Mouse (Mus musculus) stomach, embryonic 16.5 days (tissue): ENCODE data around the gene Rab1a. TPM values are rescaled to one million over a fixed set of nuclear protein-coding genes. Genes with fewer than 3 reads are reported as not detected.

Experiments
- ATAC-seq: fragments of 200-750 bp; cut with Nextera tagmentation; 2 replicates; pipeline ENCODE4 v1.8.0; 2017; ENCODE audit warnings: moderate number of reproducible peaks, moderate TSS enrichment; ENCODE audit not compliant: insufficient read depth, low FRiP score
- H3K27ac ChIP-seq: fragments of 300-500 bp; sonication (generic); 2 replicates; pipeline ENCODE4 v1.5.1; 2014; ENCODE audit warnings: low read length
- H3K27me3 ChIP-seq: fragments of 300-500 bp; sonication (generic); 2 replicates; pipeline ENCODE4 v1.6.1; 2014; ENCODE audit warnings: low read length, control low read depth, mixed read lengths; ENCODE audit not compliant: control insufficient read depth, insufficient read depth
- H3K36me3 ChIP-seq: fragments of 300-500 bp; sonication (generic); 2 replicates; pipeline ENCODE4 v1.6.1; 2014; ENCODE audit warnings: low read length; ENCODE audit not compliant: control insufficient read depth, insufficient read depth
- H3K4me1 ChIP-seq: fragments of 300-500 bp; sonication (generic); 2 replicates; pipeline ENCODE4 v1.6.1; 2014; ENCODE audit warnings: low read length, control low read depth, mixed read lengths; ENCODE audit not compliant: control insufficient read depth, insufficient read depth
- H3K4me2 ChIP-seq: fragments of 300-500 bp; sonication (generic); 2 replicates; pipeline ENCODE4 v1.6.1; 2014; ENCODE audit warnings: low read depth, low read length, mixed read lengths
- H3K4me3 ChIP-seq: fragments of 300-500 bp; sonication (generic); replicated peaks from 2 replicates; pipeline ENCODE4 v1.5.1; 2014; ENCODE audit warnings: mild to moderate bottlenecking, low read length
- H3K9ac ChIP-seq: fragments of 300-500 bp; sonication (generic); 2 replicates; pipeline ENCODE4 v1.6.1; 2014; ENCODE audit warnings: low read length
- H3K9me3 ChIP-seq: fragments of 300-500 bp; sonication (generic); replicated peaks from 2 replicates; pipeline ENCODE4 v1.6.1; 2016; ENCODE audit warnings: low read length, control low read depth; ENCODE audit not compliant: control insufficient read depth
- WGBS: fragments of 180-500 bp; shearing (Covaris S2); extraction: QIAGEN DNeasy Blood & Tissue Kit; methylation state at CpG from one replicate; pipeline ENCODE4 v1.1.7; 2014; 5-methylcytosine and 5-hydroxymethylcytosine counted together
- polyA plus RNA-seq: library from polyadenylated mRNA; unstranded; fragments of >200 nt; fragmentation: Nextera tagmentation; extraction: Ambion mirVana; gene quantifications from 2 replicates; pipeline ENCODE4 v1.2.1, GENCODE M21; 2015

The Rab1a gene
- polyA plus RNA-seq, 1 experiment from 2014 or later: 317 TPM

DNA sequence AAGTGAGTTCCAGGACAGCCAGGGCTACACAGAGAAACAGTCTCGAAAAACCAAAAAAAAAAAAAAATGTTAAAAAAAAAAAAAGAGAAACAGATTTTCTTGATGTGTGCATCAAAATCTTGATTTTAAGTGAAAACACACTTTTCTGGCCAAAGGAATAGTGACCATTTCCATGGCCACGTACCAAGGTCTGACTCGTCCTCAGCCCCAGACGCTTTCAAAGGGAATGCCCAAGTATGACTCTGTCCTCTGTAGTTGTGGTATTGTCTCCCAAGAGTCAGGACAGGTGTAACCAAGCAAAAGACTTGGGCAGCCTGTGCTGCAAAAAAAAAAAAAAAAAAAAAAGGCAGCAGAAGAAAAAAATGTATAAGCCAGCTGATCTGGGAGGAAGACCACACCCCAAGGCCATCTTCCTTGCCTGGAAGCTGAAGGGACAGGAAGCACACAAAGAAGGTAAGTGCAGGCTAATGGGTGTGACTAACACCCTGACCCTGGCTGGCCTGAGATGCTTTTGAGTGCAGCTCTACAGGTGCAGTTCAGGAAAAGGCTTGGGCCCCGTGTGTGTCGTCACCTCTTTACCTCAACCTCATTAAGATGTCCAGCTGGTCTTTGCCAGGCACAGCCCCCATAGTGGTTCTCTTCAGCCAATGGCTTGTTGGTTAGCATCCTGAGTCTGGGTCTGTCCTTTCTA is 41.3 kb downstream of the Rab1a start:
- H3K36me3 ChIP-seq: peaks cover 12% of the 10 kb centered on the region; the same call in 1 of the 2 replicates
- H3K27ac ChIP-seq: no peak overlapping the region

DNA sequence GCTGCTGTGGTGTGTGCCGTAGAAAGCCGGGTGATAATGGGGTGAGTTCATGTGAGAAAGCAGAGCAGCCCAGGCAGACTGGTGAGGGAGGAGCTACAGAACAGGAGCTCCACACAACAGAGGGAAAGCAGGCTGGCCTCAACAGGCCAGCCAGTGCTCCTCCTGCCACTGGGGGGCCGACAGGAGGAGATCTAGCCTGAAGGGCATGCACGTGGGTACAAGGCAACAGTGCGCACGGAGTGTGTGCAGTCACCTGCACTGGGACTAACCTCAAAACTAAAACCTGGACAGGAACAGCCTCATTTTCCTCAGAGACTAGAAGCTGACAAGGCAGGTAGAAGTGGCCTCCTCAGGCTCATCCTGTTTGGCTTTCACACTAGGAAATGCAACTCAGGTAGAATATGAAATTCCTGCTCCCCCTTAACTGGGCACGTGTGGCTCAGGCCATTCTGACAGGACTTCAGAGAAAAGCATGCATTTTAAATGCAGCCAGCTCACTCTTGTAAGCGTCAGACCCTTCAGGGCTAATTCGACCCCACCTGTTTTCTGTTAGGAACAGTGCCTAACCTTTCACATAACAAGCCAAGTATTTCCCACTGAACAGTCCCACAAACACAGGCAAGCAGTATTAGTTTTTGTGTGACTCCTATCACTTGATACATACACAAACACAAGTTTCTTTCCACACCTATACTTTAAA is 42.1 kb downstream of the Rab1a start:
- no peak overlapping the region; the same call in 1 of the 2 replicates for H3K9ac ChIP-seq
- H3K4me3 ChIP-seq: no peak overlapping the region
- no peaks in the 10 kb centered on the region for H3K9me3 ChIP-seq
- H3K27me3 ChIP-seq: no peaks in the 10 kb centered on the region
- H3K36me3 ChIP-seq: peaks cover 12% of the 10 kb centered on the region; the same call in 1 of the 2 replicates
- peaks cover 21% of the 10 kb centered on the region for H3K4me1 ChIP-seq
- WGBS: 49% methylated on average over 9 of the region's 9 CpGs
- ATAC-seq: peak; percentile 54; the same call in 1 of the 2 replicates
- no peak overlapping the region for H3K27ac ChIP-seq
- H3K4me2 ChIP-seq: no peak overlapping the region

More for the DNA sequence above, 41.3 kb downstream of the Rab1a start:
- WGBS: 87% methylated on average over 6 of the region's 6 CpGs
- H3K9ac ChIP-seq: no peak overlapping the region
- ATAC-seq: no peak
- H3K4me1 ChIP-seq: peaks cover 13% of the 10 kb centered on the region
- no peak overlapping the region for H3K4me2 ChIP-seq
- H3K27me3 ChIP-seq: no peaks in the 10 kb centered on the region
- no peak overlapping the region for H3K4me3 ChIP-seq
- no peaks in the 10 kb centered on the region for H3K9me3 ChIP-seq

DNA sequence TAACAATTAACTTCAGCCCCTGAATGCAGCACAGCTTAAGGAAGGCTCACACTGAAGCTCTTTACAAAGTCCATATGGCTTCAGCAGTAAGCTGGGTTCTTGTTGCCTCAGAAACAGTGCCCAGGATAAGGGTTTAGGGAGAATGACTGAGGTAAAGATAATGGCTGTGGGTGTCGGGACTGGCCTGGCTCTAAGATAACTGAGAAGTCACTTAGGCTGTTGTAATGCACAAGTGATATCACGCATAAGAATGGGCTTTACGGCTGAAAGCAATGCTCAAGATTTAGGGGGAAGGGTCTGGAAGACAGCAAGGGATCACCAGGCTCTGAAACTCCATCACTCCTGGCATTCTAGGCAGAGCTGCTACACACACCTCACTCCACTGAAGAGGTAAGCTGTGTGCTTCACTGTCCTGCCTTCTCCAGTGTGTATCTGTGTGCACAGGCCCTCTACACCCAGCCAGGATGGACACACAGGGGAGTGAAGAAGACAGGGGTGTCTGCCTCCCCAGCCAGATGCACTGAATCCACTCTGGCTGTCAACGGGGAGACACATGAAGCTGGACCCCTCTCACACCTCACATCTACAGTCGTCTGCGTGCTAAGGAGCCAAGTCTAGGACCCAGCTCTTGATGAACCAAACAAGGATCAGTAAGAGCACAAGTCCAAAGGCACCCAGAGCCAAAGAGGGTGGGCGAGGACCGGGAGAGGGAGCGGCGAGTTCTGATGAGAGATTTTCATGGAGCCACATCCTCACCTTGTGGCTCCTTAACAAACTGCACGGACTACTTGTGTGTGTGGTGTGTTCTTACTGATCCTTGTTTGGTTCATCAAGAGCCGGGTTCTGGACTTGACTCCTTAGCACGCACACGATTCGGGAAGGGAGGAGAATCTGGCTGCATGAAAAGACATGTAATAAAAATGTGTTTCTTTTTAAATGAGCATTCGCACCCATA is 43.4 kb downstream of the Rab1a start:
- no peaks in the 10 kb centered on the region for H3K9me3 ChIP-seq
- H3K4me1 ChIP-seq: peaks cover 22% of the 10 kb centered on the region
- no peaks in the 10 kb centered on the region for H3K27me3 ChIP-seq
- no peak for ATAC-seq
- WGBS: 86% methylated on average over 16 of the region's 16 CpGs
- no peak overlapping the region for H3K4me2 ChIP-seq
- no peak overlapping the region for H3K9ac ChIP-seq
- no peak overlapping the region for H3K4me3 ChIP-seq
- H3K27ac ChIP-seq: no peak overlapping the region
- peaks cover 8% of the 10 kb centered on the region; the same call in 1 of the 2 replicates for H3K36me3 ChIP-seq

DNA sequence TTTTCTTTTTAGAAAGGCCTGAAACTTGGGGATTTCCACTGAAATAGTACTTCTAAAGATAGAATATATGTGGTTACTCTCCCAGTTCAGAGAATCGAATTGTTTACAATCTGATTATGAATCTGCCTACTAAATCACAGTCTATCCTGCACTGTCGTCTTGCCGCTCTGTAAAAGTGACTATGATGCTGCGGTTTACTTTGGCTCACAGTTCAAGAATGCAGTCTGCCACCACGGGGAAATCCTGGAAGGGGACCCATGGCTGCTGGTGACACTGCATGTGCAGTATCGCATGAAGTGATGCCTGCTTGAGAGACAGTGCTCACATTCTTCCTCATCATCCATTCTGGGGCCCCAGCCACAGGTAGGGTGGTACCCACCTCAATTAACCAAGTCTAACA is 44.1 kb downstream of the Rab1a start:
- no peak overlapping the region for H3K9ac ChIP-seq
- ATAC-seq: no peak
- WGBS: 77% methylated on average over 6 of the region's 6 CpGs
- H3K27ac ChIP-seq: no peak overlapping the region
- peaks cover 2% of the 10 kb centered on the region; the same call in 1 of the 2 replicates for H3K36me3 ChIP-seq
- H3K4me1 ChIP-seq: peaks cover 22% of the 10 kb centered on the region
- H3K27me3 ChIP-seq: no peaks in the 10 kb centered on the region
- H3K9me3 ChIP-seq: no peaks in the 10 kb centered on the region
- H3K4me2 ChIP-seq: no peak overlapping the region
- no peak overlapping the region for H3K4me3 ChIP-seq

DNA sequence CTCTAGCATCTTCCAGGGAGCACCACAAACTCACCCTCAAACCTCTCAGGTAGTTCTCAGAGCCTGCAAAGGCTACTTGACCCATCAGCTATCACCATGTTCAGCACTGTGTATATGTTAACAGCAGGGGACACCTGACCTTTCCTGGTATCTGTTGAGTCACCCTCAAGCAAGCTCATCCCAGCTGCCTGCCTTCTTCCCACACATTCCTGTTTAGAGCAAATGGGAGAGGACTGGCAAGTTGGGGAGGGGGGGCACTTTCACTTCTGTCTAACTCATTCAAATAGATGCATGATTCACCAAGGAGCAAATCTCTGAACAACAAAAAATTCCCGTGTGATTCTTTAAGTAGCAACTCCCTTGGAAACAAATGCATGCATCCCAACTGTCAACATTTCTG is 45.4 kb downstream of the Rab1a start:
- no peak overlapping the region for H3K4me2 ChIP-seq
- 64% methylated on average over 1 of the region's 1 CpGs for WGBS
- no peaks in the 10 kb centered on the region for H3K9me3 ChIP-seq
- no peak overlapping the region for H3K4me3 ChIP-seq
- H3K27ac ChIP-seq: no peak overlapping the region
- no peaks in the 10 kb centered on the region; the same call in 1 of the 2 replicates for H3K36me3 ChIP-seq
- ATAC-seq: no peak
- no peak overlapping the region for H3K9ac ChIP-seq
- H3K27me3 ChIP-seq: no peaks in the 10 kb centered on the region
- H3K4me1 ChIP-seq: peaks cover 22% of the 10 kb centered on the region

DNA sequence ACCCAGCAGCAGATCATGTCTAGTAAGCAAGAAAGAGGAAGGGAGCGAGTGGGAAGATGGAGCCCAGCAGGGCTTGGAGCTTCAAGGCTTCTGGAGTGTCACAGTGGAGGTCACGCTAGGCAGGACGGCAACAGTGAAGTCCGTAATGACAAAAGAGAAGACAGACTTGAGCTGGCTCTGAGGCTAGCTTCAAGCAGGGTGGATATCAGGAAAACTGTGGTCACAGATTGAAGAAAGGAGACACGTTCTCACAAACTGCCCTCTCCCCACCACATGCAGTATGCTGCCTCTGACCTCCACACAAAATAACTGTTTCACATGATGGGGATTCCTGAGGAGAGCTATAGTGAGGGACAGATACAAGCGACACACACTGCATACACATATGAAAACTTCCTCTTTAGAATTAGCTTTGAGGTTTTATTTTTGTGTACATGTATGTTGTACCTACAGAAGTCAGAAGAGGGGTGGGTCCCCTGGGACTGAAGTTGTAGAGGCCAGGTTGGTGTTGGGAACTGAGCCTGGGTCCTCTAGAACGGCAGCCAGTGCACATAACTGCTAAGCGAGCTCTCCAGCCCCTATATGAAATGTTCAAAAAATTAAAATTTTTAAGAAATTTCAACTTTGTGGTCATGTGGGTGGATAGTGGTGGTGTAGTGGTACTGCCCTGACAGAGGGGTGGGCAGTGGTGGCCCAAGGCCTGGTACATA is 46.1 kb downstream of the Rab1a start:
- Histone ChIP-seq H3K4me3 (no peak overlapping the region), H3K9ac (peak overlapping the region; percentile 23; the same call in 1 of the 2 replicates), H3K27me3 (no peaks in the 10 kb centered on the region), H3K9me3 (no peaks in the 10 kb centered on the region), H3K4me2 (peak overlapping the region; percentile 70), H3K27ac (no peak overlapping the region), H3K4me1 (peaks cover 22% of the 10 kb centered on the region), H3K36me3 (no peaks in the 10 kb centered on the region; the same call in 1 of the 2 replicates)
- ATAC-seq: no peak
- WGBS: 87% methylated on average over 8 of the region's 8 CpGs

DNA sequence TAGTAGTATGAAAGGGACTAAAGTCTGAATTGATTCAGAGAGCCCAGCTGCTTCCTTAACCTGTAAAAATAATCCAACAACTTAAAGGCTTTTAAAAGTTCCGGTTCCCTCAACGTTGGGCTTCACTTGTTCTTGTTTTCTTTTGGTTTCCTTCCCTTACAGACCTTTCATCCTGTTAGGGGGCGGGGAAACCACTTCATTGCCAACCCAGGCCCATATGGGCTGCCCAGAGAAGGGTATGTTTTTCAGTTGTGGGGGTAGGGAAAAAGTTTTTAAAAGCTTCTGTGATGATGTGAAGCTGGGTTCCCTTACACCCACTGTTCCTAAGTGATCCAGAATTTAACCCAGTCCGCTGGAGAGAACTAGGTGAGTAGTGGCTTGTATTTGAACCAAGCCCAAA is 47.0 kb downstream of the Rab1a start:
- ATAC-seq: no peak
- WGBS: 10% methylated on average over 4 of the region's 4 CpGs
- peak overlapping the region; percentile 82 for H3K27ac ChIP-seq
- H3K4me1 ChIP-seq: peaks cover 22% of the 10 kb centered on the region
- H3K9ac ChIP-seq: peak overlapping the region; percentile 97
- H3K4me2 ChIP-seq: peak overlapping the region; percentile 70
- no peaks in the 10 kb centered on the region for H3K27me3 ChIP-seq
- H3K36me3 ChIP-seq: no peaks in the 10 kb centered on the region; the same call in 1 of the 2 replicates
- no peaks in the 10 kb centered on the region for H3K9me3 ChIP-seq
- peak overlapping the region; percentile 87 for H3K4me3 ChIP-seq

DNA sequence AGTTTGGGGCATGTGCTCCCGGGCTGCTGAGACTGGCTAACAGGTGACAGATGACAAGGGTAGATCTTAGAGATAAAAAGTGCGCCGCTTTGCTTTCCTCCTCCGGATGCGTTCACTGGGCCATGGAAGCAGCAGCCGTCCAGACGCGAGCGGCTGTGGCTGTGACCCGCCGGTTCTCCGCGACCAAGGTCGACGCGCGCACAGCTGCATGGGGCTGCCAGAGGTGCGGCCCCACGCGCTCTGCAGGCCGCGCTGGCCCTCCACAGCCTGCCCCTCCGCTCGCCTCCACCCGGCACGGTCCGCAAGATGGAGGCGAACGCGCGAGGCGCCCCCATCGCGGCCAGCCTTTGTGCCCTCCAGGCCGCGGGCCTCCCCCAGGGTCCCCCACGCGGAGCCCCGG is 47.6 kb downstream of the Rab1a start:
- peak; percentile 69 for ATAC-seq
- H3K9ac ChIP-seq: peak overlapping the region; percentile 97
- WGBS: under 1% methylated on average over 39 of the region's 39 CpGs

More for the DNA sequence above, 47.6 kb downstream of the Rab1a start:
- H3K4me3 ChIP-seq: peak overlapping the region; percentile 87
- no peaks in the 10 kb centered on the region; the same call in 1 of the 2 replicates for H3K36me3 ChIP-seq
- H3K27me3 ChIP-seq: no peaks in the 10 kb centered on the region
- H3K9me3 ChIP-seq: no peaks in the 10 kb centered on the region
- H3K4me2 ChIP-seq: peak overlapping the region; percentile 70
- H3K27ac ChIP-seq: peak overlapping the region; percentile 82
- H3K4me1 ChIP-seq: peaks cover 22% of the 10 kb centered on the region
